Mouse (Mus musculus) neural tube, embryonic 10.5 days (tissue): ENCODE results near the gene Dennd5b.
A peak's percentile ranks its signal among the peaks of the same experiment; 100 is the strongest.

Experiments
- DNase-seq: peaks from one replicate; pipeline ENCODE4 v3.0.0-alpha.2; 2017; ENCODE audit warnings: low spot score; ENCODE audit errors: extremely low spot score

Dennd5b gene

GRCm38 (mm10) chr6:149101943-149102243, 413 bp upstream of the Dennd5b start:
- DNase-seq: no peak

- peak; percentile 84 for DNase-seq
Measured at GRCm38 (mm10) chr6:149100174-149101075, 1.1 kb downstream of the Dennd5b start.

GRCm38 (mm10) chr6:149098993-149099392, 2.5 kb downstream of the Dennd5b start:
- DNase-seq: no peak

GRCm38 (mm10) chr6:149097276-149097675, 4.2 kb downstream of the Dennd5b start:
- DNase-seq: no peak

GRCm38 (mm10) chr6:149096233-149096632, 5.2 kb downstream of the Dennd5b start:
- DNase-seq: no peak

DNA sequence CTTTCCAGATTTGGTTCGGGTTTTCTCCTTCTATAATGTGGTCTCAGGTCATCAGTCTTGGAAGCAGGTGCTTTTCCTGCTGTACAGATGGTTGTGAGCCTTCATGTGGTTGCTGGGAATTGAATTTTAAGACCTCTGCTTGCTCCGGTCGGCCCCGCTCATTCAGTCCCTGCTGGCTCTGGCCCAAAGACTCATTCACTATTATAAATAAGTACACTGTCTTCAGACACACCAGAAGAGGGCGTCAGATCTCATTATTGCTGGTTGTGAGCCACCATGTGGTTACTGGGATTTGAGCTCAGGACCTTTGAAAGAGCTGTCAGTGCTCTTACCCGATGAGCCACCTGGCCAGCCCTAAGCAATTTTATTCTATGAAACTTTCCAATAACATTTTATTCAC, 6.1 kb downstream of the Dennd5b start:
- DNase-seq: no peak

GRCm38 (mm10) chr6:149094555-149094954, 6.9 kb downstream of the Dennd5b start:
- DNase-seq: no peak

DNA sequence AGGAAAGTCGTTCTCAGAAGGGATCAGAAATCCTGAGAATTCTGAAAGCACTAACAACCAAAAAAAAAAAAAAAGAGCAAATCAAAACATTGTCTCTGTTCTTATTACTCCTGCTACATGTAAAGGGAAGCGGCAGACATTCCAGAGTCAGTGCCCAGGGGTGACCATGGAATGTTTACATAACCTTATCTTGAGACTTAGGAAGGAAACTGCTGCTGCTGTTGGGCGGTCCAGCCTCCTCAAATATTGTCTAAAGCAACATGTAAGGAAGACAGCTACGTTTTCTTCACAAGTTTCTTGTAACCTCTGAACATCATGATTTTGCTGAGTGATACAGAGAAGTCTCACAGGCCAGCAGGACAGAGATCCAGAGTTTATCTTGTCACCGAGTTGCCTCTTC, 8.0 kb downstream of the Dennd5b start:
- peak; percentile 19 for DNase-seq

DNA sequence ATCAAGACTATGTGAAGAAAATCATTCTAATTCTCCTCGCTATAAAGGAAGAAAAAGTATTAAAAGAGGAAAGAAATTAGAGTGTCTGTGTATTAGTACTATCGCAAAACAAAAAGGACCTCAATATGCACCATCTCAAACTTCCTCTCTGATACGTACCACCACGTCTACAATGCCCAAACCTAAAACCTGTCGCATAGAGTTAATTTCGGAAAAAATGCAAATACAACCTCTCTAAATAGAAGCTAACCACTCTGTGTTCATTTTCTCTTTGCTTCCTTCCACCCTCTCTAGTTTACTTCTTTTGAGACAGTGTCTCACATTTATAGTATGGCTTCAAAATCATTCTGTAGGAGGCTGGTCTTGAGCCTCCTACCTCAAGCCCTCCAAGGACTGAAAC, 9.1 kb downstream of the Dennd5b start:
- DNase-seq: no peak

DNA sequence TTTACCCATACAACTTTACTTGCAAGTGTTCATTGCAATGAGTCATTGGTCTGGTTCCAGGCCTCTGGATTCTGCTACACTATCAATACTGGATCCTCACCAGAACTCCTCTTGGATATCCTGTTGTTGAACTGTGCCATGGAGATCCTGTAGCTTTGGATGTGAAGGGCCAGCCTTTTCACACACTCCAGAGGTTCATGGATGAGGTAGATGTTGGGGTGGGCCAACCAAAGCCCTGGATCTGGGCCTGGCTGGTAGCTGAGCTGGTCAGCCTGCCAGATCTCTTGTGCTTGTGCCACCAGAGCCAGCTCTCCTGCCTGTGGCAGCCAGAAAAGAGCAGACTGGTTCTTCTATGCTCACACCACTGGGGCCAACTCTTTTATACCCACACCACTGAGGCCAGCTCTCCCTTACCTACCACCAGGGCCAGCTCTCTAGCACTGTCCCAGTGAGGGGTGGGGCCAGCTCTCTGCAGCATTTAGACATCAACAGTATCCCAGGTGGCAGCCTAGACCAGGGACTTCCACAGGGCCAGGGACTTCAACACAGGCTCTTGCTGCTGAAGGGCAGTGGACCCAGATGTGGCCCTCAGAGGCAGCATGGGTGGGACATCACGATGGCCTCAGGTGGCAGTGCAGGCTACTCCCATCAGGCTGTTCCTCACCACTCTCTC, 24.2 kb downstream of the Dennd5b start:
- DNase-seq: no peak

DNA sequence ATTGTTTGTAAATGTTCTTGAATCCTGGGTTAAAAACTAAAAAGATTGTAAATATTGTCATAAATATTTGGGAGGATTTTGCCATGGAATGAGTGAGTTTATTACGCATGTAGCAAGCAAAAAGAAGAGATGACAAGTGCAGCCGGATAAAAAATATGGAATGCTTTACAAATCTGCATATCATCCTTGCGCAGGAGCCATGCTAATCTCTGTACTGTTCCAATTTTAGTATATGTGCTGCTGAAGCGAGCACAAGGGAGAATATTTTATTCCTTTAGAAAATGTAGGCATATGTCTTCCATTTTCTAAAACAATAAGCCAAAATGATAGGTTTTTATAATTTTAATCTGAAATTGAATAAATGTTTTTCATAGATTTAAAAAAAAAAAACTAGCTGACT, 27.6 kb downstream of the Dennd5b start:
- DNase-seq: no peak

GRCm38 (mm10) chr6:149072873-149073272, 28.6 kb downstream of the Dennd5b start:
- no peak for DNase-seq

DNA sequence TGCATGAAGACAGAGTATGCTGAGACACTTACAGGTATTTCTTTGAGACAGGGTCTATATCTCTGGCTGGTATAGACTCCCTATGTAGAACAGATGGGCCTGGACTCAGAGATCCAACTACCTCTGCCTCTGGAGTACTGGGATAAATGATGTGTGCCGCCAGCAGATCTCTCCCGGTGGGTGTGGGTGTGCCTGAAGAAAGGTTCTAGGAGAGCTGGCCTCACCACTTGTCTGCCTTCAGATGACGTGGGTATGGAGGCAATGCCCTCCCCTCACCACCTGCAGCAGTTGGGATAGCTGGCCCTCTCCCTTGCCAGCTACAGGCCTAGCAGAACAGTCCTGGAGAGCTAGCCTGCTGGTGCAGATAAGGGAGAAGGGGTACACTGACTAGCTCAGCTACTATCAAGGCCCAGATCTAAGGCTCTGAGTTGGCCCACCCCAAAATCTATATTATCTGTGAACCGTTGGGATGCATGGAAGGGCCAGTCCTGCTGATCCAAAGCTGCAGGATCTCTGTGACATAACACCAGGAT, 30.8 kb downstream of the Dennd5b start:
- no peak for DNase-seq

GRCm38 (mm10) chr6:149063382-149063781, 38.1 kb downstream of the Dennd5b start:
- DNase-seq: no peak

DNA sequence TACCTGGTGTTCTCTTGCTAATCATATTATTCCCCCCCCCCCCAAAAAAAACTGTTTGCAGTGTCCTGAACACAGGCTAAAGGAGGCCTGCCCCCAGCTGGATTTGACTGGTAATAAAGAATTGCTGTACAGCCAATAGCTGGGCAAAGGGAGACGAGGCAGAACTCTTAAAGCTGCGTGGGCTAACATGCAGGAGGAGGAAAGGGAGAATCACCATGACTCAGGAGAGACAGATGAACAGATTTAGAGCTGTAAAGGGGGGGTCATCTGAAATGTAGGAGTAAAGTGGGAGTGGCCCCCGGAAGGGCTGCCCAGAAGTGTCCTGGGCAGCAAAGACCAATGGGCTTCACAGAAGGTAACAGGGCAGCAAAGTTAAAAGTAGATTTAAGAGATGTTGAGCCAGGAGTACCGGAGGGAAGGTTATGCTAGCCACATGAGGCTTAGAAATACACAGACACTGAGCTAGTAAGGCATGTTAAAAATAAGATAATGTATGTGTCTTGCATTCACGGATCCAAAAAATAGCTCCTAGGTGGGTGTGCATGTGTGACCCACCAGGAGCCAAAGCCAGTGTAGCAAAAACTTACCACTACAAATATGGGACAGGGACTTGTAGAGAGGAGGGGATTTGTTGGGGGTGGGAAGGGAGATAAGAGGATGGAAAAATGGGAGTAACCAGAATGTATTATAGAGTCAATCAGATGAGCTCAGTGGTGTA, 40.7 kb downstream of the Dennd5b start:
- DNase-seq: no peak

GRCm38 (mm10) chr6:149057947-149058391, 43.5 kb downstream of the Dennd5b start:
- DNase-seq: no peak

DNA sequence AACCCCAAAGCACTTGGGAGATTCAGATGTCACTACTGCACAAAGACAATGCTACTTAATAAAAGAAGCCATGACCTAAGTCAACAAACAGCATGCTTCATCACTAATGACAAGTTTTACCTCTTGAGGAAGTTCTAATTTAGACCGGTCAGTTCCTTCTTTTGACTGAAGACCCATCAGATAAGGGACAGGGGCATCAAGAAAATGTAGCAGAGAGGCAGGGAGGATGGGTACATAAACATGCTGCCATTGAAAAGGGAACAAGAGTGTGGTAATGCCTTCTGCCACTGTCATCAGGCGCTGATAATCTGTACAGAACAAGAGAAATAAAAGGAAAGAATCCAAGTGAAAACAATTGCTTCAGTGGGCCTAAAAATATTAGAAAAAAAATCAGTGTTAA, 46.7 kb downstream of the Dennd5b start:
- no peak for DNase-seq

- no peak for DNase-seq
Measured at GRCm38 (mm10) chr6:149050978-149051723, 50.3 kb downstream of the Dennd5b start.

GRCm38 (mm10) chr6:149040099-149040498, 61.4 kb downstream of the Dennd5b start:
- no peak for DNase-seq

DNA sequence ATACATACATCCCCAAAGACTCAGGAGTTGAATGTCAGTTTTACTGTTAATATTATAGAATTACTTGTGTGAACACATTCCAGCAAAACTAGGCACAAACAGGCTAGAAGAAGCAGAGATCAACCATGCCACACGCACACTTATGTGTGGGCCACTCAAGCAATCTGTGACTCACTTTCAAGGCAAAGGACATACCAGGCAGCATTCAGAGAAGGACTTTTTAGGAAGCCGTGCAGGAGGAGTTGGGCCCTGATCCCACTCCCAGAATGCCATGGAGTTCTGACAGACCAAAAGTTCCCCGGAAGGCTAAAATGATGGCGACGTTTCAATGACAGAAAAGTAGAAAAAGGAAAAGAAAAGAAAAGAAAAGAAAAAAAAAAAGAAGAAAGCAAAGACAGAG, 69.3 kb downstream of the Dennd5b start:
- no peak for DNase-seq

- DNase-seq: no peak
Measured at GRCm38 (mm10) chr6:149031377-149031776, 70.1 kb downstream of the Dennd5b start.
